Mouse (Mus musculus): ENCODE measurements around the gene Pole3.
"Not testable (repeated sequence)": the region's sequence is repeated elsewhere in the genome, so short reads cannot be mapped to it uniquely, and the experiment has no call there.

Pole3 gene

DNA sequence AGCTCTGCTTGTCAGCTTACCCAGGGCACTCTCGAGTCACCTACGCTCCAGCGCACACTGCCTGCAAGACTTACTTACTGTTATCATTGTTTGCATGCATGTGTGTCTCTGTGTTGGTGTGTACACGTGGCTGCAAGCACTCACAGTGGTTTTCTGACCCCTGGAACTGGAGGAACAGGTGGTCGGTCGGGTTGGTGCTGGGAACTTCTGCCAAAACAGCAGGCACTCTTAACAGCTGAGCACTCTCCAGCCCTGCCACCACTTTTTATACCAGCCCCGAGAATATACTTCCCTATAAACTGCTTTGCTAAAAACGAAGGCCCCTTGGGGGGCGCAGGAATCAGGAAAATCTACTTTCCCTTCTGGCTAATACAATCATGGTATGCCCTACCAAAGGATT, 30.6 kb downstream of the Pole3 start:
- DNase-seq (ENCODE audit: extremely low read depth, insufficient read length, low spot score): no peak

DNA sequence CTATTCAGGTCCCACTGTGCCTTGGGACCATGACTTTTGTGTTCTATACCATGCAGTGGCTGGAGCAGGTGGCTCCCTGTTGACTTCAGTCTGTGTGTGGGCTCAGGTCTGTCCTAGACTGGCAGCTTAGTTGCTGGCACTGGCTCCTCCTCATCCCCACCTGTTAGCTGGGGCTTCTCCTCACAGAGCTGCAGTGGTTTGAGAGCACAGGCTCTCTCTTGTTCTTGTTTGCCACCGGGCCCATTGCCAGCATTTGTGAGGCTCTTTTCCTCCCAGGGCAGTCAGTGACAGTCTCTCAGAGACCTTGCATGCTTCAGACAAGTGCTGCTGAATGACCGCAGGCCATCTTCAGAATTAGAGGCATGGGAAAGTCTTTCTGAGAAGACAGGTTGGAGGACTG, 32.2 kb downstream of the Pole3 start:
- no peak for DNase-seq (ENCODE audit: extremely low read depth, insufficient read length, low spot score)

- DNase-seq (ENCODE audit: extremely low read depth, insufficient read length, low spot score): no peak
Measured at GRCm38 (mm10) chr4:62487914-62488313, 37.0 kb downstream of the Pole3 start.

DNA sequence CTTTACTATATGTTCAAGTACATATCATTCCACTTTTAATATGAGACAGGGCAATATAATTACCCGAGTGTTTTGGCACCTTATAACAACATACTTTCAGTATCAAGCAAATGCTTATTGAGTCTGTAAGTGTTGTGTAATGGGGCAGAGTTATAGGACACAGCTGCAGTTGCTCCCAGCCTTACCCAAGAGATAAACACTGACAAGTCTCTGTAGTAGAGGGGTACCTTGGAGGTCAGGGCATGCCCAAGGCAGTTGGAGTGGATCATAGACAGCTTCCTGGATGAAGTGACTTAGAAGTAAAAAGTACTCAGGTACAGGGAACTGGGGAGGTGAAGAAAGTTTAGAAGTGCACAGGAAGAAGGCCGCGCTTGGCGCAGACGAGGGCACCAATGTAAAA, 37.7 kb downstream of the Pole3 start:
- DNase-seq (ENCODE audit: extremely low read depth, insufficient read length, low spot score): no peak

DNA sequence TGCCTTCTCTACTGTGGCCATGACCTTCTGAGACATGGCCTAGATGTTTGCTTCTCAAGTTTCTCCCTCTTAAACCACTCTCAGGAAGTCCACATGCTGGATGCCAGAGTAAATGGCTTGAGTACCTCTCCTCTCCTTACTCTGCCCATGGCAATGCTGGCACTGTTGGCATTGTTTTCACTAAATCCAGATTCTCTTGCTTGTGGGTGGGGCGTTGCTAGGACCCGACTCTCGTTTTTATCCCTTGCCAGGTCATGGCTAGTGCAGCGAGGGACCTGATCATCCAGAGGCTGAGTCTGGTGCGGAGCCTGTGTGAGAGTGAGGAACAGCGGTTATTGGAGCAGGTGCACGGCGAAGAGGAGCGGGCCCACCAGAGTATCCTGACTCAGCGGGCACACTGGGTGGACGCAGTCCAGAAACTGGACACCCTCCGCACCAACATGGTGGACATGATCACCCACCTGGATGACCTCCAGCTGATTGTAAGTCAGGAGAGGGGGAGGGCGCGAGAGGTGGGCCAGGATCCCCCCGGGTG, 38.6 kb downstream of the Pole3 start:
- no peak for DNase-seq (ENCODE audit: extremely low read depth, insufficient read length, low spot score)

GRCm38 (mm10) chr4:62485450-62486161, 39.3 kb downstream of the Pole3 start:
- no peak for DNase-seq (ENCODE audit: extremely low read depth, insufficient read length, low spot score)

DNA sequence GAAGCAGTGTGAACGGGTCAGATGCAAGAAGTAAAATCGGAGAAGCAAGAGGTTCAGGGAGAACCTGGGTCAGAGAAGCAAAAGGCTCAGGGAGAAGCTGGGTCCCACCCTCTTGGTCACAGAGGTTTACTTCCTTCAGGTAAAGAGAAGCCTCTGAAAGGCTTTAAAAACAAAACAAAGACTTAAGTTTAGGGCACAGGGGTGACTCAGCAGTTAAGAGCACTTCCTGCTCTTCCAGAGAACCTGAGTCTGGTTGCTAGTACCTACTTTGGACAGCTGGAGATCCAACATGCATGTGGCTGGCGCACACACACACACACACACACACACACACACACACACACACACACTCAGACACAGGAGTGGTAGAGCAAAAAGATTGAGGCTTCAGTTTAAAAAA, 39.9 kb downstream of the Pole3 start:
- DNase-seq (ENCODE audit: extremely low read depth, insufficient read length, low spot score): no peak

- DNase-seq (ENCODE audit: extremely low read depth, insufficient read length, low spot score): no peak
Measured at GRCm38 (mm10) chr4:62480709-62481605, 43.9 kb downstream of the Pole3 start.

- no peak for DNase-seq (ENCODE audit: extremely low read depth, insufficient read length, low spot score)
Measured at GRCm38 (mm10) chr4:62479937-62480708, 44.7 kb downstream of the Pole3 start, which contains the start of gene Bspry. Bspry (plus strand) TSS chr4:62480053.

DNA sequence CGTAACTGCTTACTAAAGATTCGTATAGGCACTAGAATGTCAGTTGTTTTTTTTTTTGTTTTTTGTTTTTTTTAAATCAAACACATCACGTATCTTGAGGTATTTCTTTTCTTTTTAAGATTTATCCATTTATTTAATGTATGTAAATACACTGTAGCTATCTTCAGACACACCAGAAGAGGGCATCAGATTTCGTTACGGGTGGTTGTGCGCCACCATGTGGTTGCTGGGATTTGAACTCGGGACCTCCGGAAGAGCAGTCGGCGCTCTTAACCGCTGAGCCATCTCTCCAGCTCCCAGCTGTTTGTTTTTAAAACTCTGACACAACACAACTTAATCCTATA, 45.3 kb downstream of the Pole3 start:
- not testable (repeated sequence) for DNase-seq (ENCODE audit: extremely low read depth, insufficient read length, low spot score)

DNA sequence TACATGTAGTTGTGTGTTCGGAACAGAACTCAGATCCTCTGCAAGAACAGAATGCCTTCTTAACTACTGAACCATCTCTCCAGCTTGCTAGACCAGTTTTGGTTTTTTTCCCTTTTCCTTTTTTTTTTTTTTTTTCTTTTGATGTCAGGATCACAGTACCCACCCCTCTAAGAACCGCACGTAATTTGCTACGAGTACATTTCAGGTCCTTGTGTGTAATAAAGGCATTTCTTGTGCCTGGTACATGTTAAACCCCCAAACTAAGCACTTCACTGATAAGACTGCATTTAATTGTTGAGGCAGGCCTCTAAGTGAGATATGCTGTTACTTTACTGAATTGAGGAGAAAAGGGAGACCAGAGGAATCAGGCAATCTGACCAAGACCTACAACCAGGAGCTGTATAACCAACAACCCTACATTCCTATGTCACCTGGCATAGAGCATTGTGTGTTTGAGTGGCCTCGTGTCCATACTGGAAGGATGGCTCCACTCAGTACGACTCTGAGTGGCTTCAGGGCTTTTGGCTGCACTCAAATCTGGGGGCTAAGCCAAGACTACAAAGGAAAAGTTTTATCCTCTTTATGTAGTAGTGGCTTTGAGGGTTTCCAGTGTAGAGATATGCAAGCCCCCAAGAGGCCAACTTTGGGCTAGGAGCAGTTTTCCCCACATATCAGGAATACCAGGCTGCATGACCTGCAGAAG, 47.2 kb downstream of the Pole3 start:
- no peak for DNase-seq (ENCODE audit: extremely low read depth, insufficient read length, low spot score)

DNA sequence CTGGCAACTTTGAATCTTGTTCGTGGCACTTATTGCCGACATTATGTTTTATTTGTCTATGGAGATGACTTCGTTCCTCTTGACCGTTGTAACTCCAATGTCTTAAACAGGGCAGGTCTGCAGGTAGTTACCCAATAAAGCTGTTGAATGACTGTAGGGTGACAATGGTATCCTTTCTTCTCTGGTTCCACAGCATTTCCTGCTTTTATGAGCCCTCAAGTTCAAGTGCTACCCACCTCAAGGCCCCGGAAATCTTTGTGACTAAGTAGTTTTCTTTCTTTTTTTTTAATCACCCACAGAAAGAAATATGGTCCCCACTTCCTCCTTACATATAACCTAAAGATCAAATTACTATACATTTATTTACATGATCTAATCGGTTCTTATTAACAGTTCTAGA, 49.1 kb downstream of the Pole3 start:
- no peak for DNase-seq (ENCODE audit: extremely low read depth, insufficient read length, low spot score)

DNA sequence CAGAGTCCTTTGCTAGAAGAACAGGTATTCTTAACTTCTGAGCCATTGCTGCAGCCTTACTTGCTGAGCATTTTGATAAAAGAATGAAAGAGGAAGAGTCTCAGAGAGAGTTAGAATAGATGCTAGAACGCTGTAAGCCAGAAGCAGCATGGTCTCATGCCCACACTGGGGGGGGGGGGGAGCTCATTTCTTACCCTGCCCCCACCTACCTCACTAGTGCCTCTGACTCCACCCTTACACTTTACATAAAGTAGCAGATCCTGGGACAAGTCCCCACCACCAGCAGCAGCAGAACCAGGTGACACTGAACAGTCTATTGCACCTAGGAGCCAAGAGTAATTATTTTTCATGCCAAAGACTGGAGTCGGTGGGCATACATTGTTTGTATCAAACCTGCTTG, 49.7 kb downstream of the Pole3 start:
- no peak for DNase-seq (ENCODE audit: extremely low read depth, insufficient read length, low spot score)

Measured in 3134 (cell line).